Mouse (Mus musculus) neutrophil, adult 5-6 weeks (primary cell): Measurements from ENCODE around the gene Bcl2. TPM values are rescaled to one million over a fixed set of nuclear protein-coding genes. Genes with fewer than 3 reads are reported as not detected.
A peak's percentile ranks its signal among the peaks of the same experiment; 100 is the strongest.

ENCODE experiments used
- ATAC-seq: fragments of 151-379, 151-347 bp; 2 replicates; pipeline ENCODE4 v1.8.0; 2017; ENCODE audit warnings: mild to moderate bottlenecking, moderate TSS enrichment; ENCODE audit not compliant: insufficient number of reproducible peaks, poor library complexity, low FRiP score, severe bottlenecking; ENCODE audit errors: extremely low read depth
- total RNA-seq: library from RNA; stranded (forward); fragments of 200-1000 nt; gene quantifications from 2 replicates; pipeline ENCODE4 v1.2.3, GENCODE M21; 2017

Gene Bcl2
- total RNA-seq, 1 experiment from 2014 or later: 39.3 TPM

GRCm38 (mm10) chr1:106601247-106601646 is 112.8 kb downstream of the Bcl2 start:
- no peak for ATAC-seq

- 0 out of 2 replicates have a peak, but pooled peaks have one; percentile 13 for ATAC-seq
Observed at GRCm38 (mm10) chr1:106600841-106601240, 113.2 kb downstream of the Bcl2 start.

- ATAC-seq: no peak
Observed at GRCm38 (mm10) chr1:106598292-106598583, 115.8 kb downstream of the Bcl2 start.

GRCm38 (mm10) chr1:106597575-106598291 is 116.3 kb downstream of the Bcl2 start:
- no peak for ATAC-seq

- ATAC-seq: no peak
Observed at GRCm38 (mm10) chr1:106596380-106596779, 117.7 kb downstream of the Bcl2 start.

- peak; percentile 48; the same call in 1 of the 2 replicates for ATAC-seq
Observed at GRCm38 (mm10) chr1:106595286-106595885, 118.7 kb downstream of the Bcl2 start.

- no peak for ATAC-seq
Observed at GRCm38 (mm10) chr1:106591180-106591774, 122.8 kb downstream of the Bcl2 start.

GRCm38 (mm10) chr1:106589141-106589540 is 124.9 kb downstream of the Bcl2 start:
- no peak for ATAC-seq

- no peak for ATAC-seq
Observed at GRCm38 (mm10) chr1:106587866-106588470, 126.1 kb downstream of the Bcl2 start.

GRCm38 (mm10) chr1:106586761-106587160 is 127.3 kb downstream of the Bcl2 start:
- no peak for ATAC-seq

- ATAC-seq: no peak
Observed at GRCm38 (mm10) chr1:106585349-106585748, 128.7 kb downstream of the Bcl2 start.

- no peak for ATAC-seq
Observed at GRCm38 (mm10) chr1:106584824-106585223, 129.2 kb downstream of the Bcl2 start.

GRCm38 (mm10) chr1:106584273-106584672 is 129.8 kb downstream of the Bcl2 start:
- ATAC-seq: no peak

- no peak for ATAC-seq
Observed at GRCm38 (mm10) chr1:106583245-106584241, 130.5 kb downstream of the Bcl2 start.

- no peak for ATAC-seq
Observed at GRCm38 (mm10) chr1:106582810-106583209, 131.3 kb downstream of the Bcl2 start.

GRCm38 (mm10) chr1:106581812-106582211 is 132.3 kb downstream of the Bcl2 start:
- peak; percentile 93 for ATAC-seq

GRCm38 (mm10) chr1:106579768-106580167 is 134.3 kb downstream of the Bcl2 start:
- no peak for ATAC-seq

GRCm38 (mm10) chr1:106572506-106572905 is 141.6 kb downstream of the Bcl2 start:
- ATAC-seq: no peak

- ATAC-seq: peak; percentile 51; the same call in 1 of the 2 replicates
Observed at GRCm38 (mm10) chr1:106570870-106571269, 143.2 kb downstream of the Bcl2 start.
